Mouse (Mus musculus) bone marrow macrophage, adult 2 months (primary cell): ENCODE measurements around the gene Rexo1.

ENCODE experiments used
- CTCF ChIP-seq: IDR thresholded peaks from 2 replicates; pipeline ENCODE4 v1.5.1; 2012; ENCODE audit warnings: low read depth, mild to moderate bottlenecking, low read length, moderate library complexity
- POLR2A ChIP-seq: IDR thresholded peaks from 2 replicates; pipeline ENCODE4 v1.6.1; 2012; ENCODE audit warnings: mild to moderate bottlenecking, low read depth, low read length, borderline replicate concordance

GRCm38 (mm10) chr10:80533704-80534103 lies 27.7 kb downstream of the Rexo1 start:
- no peak for TF ChIP-seq CTCF
- no peak for TF ChIP-seq POLR2A
